Mouse (Mus musculus) 3134 (cell line): ENCODE measurements at regions not wholly inside any gene's neighbourhood (a gene's known extent, or its start where the extent isn't known, plus 50 kb on each side); places are given as distances from the start of the nearest gene placed in this dataset.

ENCODE experiments used
- DNase-seq: peaks from one replicate; pipeline ENCODE4 v3.0.0-alpha.2; 2011; ENCODE audit warnings: low spot score; ENCODE audit not compliant: insufficient read length; ENCODE audit errors: extremely low read depth

DNA sequence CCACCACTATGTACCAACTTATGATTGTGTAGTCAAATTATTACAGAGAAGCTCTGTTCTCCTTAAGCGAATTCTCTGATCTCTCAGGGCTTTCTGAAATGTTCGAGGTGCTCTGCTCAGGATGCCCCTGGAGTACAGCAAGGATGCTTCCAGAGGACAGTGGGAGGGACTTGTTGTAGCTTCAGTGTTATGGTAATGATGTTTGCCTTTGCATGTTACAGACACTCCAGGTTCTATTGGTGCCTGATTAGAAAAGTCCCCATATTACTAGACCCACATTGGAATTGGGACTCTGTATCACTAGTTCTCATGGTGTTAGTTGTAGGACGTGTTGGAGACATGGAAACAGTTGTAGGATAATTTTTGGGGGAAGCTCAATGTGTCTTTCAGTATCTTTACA lies 96.0 kb downstream of the Epdr1 start:
- DNase-seq: no peak

GRCm38 (mm10) chr13:19517938-19518777 lies 101.6 kb downstream of the Epdr1 start:
- peak; percentile 43 for DNase-seq

GRCm38 (mm10) chr13:19514844-19515555 lies 104.7 kb downstream of the Epdr1 start:
- DNase-seq: no peak

DNA sequence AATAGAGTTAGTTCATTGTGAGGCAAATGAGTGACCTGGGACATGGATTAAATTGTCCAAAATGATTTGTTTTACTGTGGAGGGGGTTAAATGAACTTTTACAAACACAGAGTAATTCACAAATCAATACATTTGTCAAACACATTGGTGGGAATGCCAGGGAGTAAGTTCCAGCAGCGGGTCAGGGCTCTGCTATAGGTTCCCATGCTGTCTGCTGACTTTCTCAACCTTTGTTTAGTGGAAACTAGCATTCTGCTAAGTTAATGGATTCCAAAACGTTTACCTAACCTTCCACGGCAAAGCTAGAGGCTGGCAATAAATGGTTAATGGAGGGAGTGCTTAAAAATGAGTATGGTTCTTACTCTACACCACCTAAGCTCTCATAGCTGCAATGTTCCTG lies 110.9 kb upstream of the Stard3nl start:
- DNase-seq: no peak

GRCm38 (mm10) chr13:19504241-19504640 lies 108.6 kb upstream of the Stard3nl start:
- no peak for DNase-seq

DNA sequence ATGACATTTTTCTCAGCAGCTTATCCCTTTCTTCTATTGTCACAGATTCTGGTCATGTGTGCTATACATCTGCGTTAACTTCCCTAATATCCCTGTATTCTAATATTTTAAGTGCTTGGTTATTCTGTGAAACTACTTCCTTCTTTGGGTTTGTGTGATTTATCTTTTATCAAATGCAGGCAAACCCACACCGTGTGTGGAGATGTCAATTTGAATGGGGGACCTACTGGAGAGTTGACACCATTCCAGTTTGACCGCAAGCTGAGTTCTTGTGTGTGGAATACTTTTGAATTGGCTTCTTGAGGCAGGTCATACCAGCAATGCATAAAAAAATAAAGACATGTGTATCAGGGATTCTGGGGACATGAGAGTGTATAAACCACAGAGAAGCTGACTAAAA lies 86.6 kb upstream of the Stard3nl start:
- DNase-seq: no peak

GRCm38 (mm10) chr13:19474041-19474440 lies 78.4 kb upstream of the Stard3nl start:
- DNase-seq: no peak

- no peak for DNase-seq
Observed at GRCm38 (mm10) chr13:19470729-19471128, 75.1 kb upstream of the Stard3nl start.

GRCm38 (mm10) chr13:19466722-19467384 lies 71.3 kb upstream of the Stard3nl start:
- DNase-seq: no peak

- no peak for DNase-seq
Observed at GRCm38 (mm10) chr13:19462966-19463365, 67.4 kb upstream of the Stard3nl start.

DNA sequence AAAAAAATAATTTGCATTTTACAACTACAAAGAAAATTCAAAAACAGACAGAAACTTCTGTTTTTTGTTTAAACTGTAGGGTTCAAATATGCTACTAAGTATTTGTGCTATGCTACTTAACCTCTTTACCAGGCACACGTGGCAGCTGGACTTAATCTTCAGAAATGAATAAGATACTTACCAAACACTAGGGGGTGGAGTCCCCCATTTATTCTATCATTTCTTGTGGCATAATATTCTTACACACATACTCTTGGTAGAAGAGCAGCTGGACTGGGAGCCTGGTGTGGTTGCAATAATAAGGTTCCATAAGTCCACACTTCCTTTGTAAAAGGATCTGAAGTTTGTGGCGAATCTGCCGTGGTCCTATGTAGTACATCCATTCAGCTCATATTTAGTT lies 53.8 kb upstream of the Stard3nl start:
- no peak for DNase-seq
